Mouse (Mus musculus) gonadal fat pad, adult 2 months (tissue): ENCODE measurements around the gene Ppp4r2. TPM values are rescaled to one million over a fixed set of nuclear protein-coding genes. Genes with fewer than 3 reads are reported as not detected.
"Not testable (repeated sequence)": the region's sequence is repeated elsewhere in the genome, so short reads cannot be mapped to it uniquely, and the experiment has no call there.

Experiments
- DNase-seq: peaks from one replicate; pipeline ENCODE4 v3.0.0-alpha.2; 2012; ENCODE audit warnings: low read depth
- polyA plus RNA-seq: library from polyadenylated mRNA; depleted of rRNA; stranded (reverse); fragments of >200 nt; gene quantifications from 2 replicates; pipeline ENCODE4 v1.2.3, GENCODE M21; 2012

Ppp4r2 gene
- polyA plus RNA-seq, 1 experiment, result 19.2 TPM

GRCm38 (mm10) chr6:100831188-100831587 is 2.2 kb upstream of the Ppp4r2 start:
- DNase-seq, result no peak

DNA sequence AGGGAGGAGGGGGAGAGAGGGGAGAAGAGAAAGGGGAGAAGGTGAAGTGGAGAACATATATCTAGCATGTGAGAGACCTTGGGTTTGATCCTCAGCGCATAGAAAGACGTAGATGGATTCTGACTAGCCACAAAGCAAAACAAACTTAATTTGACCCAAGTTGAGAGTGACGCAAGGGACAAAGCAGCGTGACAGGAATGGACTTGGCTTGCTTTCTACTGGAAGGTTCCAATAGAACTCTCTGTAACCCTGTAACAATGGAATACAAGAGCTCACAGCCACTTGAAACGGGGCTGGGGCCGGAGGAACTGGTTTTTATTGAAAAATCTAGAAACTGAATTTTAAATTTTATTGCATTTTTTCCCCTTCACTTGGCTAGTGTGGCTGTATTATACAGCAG is 1.7 kb upstream of the Ppp4r2 start:
- no peak for DNase-seq

DNA sequence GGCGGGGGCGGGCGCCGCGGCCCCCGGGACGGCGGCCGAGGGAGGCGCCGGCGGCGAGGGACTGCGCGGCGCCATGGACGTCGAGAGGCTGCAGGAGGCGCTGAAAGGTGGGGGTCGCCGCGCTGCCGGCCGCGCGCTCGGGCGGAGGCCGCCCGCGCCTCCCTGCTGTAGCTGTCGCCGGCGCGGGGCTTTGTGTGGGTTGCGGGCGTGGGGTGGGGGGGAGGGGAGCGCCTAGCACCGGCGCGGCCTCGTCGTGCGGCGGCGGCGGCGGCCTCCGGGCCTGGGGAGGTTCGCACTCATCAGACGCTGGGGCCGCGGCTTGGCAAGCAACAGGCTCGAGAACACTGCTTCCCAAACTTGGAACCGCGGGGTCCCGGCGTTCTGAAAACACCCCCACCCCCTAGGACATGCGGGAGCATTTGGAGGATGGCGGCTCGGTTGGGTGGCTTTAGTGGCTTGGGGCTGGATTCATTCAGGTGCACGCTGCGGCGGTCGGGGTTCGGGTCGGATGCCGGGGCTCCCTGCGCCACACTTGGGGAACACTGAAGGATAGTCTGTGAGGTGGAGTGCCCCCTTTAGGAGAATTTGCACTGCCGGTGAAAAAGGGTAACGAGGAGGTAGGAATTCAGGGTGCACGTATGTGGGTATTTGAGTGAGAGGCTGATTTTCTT is 524 bp downstream of the Ppp4r2 start:
- DNase-seq, result no peak

DNA sequence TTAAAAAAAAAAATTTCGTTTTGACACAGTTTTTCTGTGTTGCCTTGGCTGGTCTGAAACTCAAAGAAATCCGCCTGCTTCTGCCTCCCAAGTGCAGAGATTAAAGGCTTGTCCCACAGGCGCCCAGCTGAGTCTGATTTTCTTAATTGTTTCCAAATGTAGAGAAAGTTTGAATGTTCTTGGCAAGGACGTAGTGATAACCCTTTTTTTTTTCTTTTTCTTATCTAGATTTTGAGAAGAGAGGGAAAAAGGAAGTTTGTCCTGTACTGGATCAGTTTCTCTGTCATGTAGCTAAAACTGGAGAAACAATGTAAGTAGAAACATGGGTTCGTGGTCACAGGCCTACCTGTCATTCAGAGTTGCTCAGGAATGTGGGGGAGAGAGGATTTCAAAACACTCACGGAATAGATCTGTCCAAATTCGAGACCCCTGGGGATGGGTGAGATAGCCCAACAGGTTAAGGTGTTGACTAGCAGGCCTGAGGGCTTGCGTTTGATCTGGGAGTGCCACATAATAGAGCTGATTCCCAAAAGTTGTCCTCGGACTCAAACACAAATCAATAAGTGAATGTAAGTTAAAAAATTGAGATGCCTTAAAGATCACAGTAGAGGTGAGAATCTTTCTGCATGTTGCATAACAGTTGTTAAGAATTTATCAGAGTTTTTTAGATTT is 1.2 kb downstream of the Ppp4r2 start:
- DNase-seq, result no peak

- DNase-seq, result no peak
Measured at GRCm38 (mm10) chr6:100845058-100845457, 11.6 kb downstream of the Ppp4r2 start.

GRCm38 (mm10) chr6:100847264-100847663 is 13.8 kb downstream of the Ppp4r2 start:
- DNase-seq, result no peak

DNA sequence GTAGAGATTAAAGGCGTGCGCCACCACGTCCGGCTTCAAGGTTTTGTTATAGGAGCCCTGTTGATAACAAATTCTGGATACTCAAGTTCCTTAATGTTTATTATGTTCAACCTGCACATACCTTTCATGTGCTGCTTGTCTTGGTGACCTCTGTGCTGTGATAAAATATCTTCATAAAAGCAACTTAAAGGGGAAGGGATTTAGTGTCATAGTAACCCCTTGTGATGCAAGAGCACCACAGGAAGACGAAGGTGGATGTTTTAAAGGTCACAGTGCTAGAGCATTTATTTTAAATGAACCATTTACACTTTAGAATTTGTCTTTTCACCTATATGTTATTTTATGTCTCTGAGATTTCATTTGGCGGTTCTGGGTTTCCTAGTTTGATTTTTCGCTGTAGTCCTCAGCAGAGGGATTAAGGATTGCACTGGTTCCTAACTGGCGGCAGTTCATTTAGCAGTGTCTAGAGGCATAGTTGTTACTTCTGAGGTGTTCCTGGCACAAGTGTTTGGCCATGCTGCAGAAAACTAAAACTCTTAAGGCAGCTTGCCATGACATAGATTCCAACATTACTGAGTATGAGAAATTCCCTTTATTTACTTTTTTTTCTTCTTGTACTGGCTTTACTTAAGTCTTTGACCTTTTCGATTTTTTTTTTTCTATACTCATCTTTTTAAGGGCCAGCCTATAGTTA is 15.4 kb downstream of the Ppp4r2 start:
- DNase-seq, result peak; percentile 54

DNA sequence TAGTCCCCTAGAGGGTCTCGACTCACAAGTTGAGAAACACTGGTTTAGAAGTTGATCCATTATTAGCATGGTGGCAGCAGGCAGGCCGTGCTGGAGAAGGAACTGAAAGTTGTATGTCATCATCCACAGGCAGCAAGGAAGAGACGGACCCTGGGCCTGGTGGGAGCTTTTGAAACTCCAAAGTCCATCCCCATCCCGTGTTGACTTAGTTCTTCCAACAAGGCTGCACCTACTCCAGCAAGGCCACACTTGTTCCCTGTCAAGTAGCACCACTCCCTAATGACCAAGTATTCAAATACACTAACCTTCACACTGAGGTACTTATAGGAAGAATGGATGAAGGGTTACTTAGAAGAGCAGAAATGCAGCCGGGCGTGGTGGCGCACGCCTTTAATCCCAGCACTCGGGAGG is 17.3 kb downstream of the Ppp4r2 start:
- no peak for DNase-seq

- DNase-seq, result no peak
Measured at GRCm38 (mm10) chr6:100851083-100851482, 17.7 kb downstream of the Ppp4r2 start.

DNA sequence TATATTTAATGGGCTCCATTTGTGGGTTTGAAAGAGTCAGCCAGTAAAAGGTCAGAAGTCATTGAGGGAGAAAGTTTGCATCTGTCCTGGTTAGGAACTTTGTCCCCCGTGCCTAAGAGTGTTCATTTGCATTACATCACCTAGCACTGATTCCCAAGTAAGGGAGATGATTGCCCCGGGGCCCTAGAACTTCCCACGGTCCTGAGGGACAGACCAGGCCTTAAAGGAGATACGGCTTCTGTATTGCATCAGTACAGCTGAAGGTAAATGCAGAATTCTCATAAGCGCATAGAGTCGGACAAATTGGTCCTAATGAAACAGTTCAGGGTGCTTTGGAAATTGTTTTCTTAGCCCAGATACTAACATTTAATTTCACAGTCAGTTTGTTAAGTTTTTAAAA is 31.9 kb downstream of the Ppp4r2 start:
- no peak for DNase-seq

- not testable (repeated sequence) for DNase-seq
Measured at GRCm38 (mm10) chr6:100865788-100866187, 32.4 kb downstream of the Ppp4r2 start.

GRCm38 (mm10) chr6:100866246-100866645 is 32.8 kb downstream of the Ppp4r2 start:
- not testable (repeated sequence) for DNase-seq

GRCm38 (mm10) chr6:100868863-100869262 is 35.4 kb downstream of the Ppp4r2 start:
- no peak for DNase-seq

DNA sequence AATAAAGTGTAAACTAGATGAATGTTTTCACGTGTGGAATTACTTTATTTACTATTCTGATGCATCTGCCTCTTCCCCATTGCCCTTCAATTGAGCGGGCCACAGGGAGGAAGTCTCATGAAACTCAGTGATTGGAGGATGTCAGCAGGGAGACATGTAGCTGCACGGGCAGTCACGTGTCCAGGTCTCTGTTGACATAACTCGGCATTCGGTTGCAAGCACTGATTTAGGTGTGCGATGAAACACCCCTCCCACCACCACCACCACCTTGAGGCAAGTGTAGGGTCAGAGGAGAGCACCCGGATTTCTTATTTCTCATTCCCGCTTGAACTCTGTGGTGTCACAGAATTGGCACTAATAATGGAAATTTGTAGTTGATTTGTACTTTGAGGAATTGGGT is 36.5 kb downstream of the Ppp4r2 start:
- DNase-seq, result no peak

DNA sequence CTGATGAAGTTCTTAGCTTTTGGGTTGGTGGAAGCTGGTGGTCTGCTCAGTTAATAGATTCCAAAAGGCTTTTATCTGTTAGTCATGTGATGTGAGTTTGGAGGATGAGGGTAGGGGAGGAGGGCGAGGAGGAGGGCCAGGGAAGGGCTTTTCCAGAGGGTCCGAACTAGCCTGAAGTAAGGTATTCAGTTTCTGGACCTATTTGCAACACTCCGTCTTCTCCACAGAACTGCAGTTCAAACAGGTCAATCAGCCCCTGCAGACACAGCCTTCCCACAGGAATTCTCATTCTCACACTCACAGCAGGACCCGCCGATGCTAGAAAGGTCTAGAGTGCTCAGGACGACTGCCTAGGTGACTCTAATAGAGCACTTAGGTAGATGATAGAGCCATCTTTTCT is 39.8 kb downstream of the Ppp4r2 start:
- DNase-seq, result no peak

DNA sequence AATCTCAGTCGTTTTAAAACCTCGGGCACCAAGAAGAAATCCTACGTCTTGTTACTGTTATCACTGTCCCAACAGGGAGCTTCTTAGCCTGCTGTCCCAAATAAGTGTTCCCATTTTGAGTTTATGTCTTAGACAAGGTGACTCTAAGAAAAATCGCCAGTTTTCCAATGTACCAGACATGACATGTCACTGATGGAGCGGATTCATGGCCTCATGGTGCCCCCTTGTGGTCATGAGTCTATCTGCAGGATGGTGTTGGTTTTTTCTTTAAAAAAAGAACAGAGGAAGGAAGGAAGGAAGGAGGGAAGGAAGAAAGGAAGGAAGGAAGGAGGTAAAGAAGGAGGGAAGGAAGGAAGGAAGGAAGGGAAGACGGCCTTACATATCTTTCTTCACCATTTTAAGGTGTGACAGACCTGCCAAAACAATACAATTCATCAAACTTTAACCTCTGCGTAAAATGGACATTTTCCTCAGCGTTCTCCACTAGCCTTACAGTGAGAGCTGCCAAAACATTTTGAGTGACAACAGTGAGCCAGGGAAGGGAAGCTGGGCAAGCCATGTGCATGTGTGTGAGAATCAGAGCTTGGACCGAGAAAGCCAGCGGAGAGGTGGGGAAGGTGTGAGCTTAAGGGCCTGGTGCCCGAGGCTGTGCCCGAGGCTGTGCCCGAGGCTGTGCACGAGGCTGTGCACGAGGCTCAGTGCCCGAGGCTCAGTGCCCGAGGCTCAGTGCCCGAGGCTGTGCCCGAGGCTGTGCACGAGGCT is 42.6 kb downstream of the Ppp4r2 start:
- DNase-seq, result no peak

- DNase-seq, result no peak
Measured at GRCm38 (mm10) chr6:100876624-100877017, 43.2 kb downstream of the Ppp4r2 start.

- no peak for DNase-seq
Measured at GRCm38 (mm10) chr6:100878546-100878945, 45.1 kb downstream of the Ppp4r2 start.

- DNase-seq, result no peak
Measured at GRCm38 (mm10) chr6:100879607-100880006, 46.2 kb downstream of the Ppp4r2 start.

GRCm38 (mm10) chr6:100881657-100882056 is 48.2 kb downstream of the Ppp4r2 start:
- DNase-seq, result no peak

- DNase-seq, result no peak
Measured at GRCm38 (mm10) chr6:100882381-100883213, 49.2 kb downstream of the Ppp4r2 start.
